Mouse (Mus musculus): ENCODE measurements around the gene Mnd1.

Mnd1 gene

GRCm38 (mm10) chr3:84090982-84091381 lies 64.6 kb downstream of the Mnd1 start:
- DNase-seq (ENCODE audit: low read depth, low spot score): no peak

GRCm38 (mm10) chr3:84086921-84087320 lies 68.7 kb downstream of the Mnd1 start:
- DNase-seq (ENCODE audit: low read depth, low spot score): no peak

GRCm38 (mm10) chr3:84086337-84086736 lies 69.2 kb downstream of the Mnd1 start:
- DNase-seq (ENCODE audit: low read depth, low spot score): no peak

GRCm38 (mm10) chr3:84085429-84085828 lies 70.2 kb downstream of the Mnd1 start:
- peak; percentile 27 for DNase-seq (ENCODE audit: low read depth, low spot score)

- no peak for DNase-seq (ENCODE audit: low read depth, low spot score)
Observed at GRCm38 (mm10) chr3:84081208-84081722, 74.3 kb downstream of the Mnd1 start.

- DNase-seq (ENCODE audit: low read depth, low spot score): no peak
Observed at GRCm38 (mm10) chr3:84080074-84080473, 75.5 kb downstream of the Mnd1 start.

- no peak for DNase-seq (ENCODE audit: low read depth, low spot score)
Observed at GRCm38 (mm10) chr3:84077505-84077904, 78.1 kb downstream of the Mnd1 start.

GRCm38 (mm10) chr3:84076543-84077332 lies 78.8 kb downstream of the Mnd1 start:
- no peak for DNase-seq (ENCODE audit: low read depth, low spot score)

GRCm38 (mm10) chr3:84075516-84075915 lies 80.1 kb downstream of the Mnd1 start:
- no peak for DNase-seq (ENCODE audit: low read depth, low spot score)

- DNase-seq (ENCODE audit: low read depth, low spot score): no peak
Observed at GRCm38 (mm10) chr3:84074777-84075176, 80.8 kb downstream of the Mnd1 start.

GRCm38 (mm10) chr3:84071641-84072040 lies 83.9 kb downstream of the Mnd1 start:
- no peak for DNase-seq (ENCODE audit: low read depth, low spot score)

- no peak for DNase-seq (ENCODE audit: low read depth, low spot score)
Observed at GRCm38 (mm10) chr3:84070811-84071210, 84.8 kb downstream of the Mnd1 start.

- DNase-seq (ENCODE audit: low read depth, low spot score): no peak
Observed at GRCm38 (mm10) chr3:84068831-84069709, 86.5 kb downstream of the Mnd1 start.

GRCm38 (mm10) chr3:84065825-84066224 lies 89.8 kb downstream of the Mnd1 start:
- no peak for DNase-seq (ENCODE audit: low read depth, low spot score)

GRCm38 (mm10) chr3:84063369-84063914 lies 92.1 kb downstream of the Mnd1 start:
- DNase-seq (ENCODE audit: low read depth, low spot score): no peak

- no peak for DNase-seq (ENCODE audit: low read depth, low spot score)
Observed at GRCm38 (mm10) chr3:84061523-84062453, 93.8 kb downstream of the Mnd1 start.

- no peak for DNase-seq (ENCODE audit: low read depth, low spot score)
Observed at GRCm38 (mm10) chr3:84060946-84061345, 94.6 kb downstream of the Mnd1 start.

- DNase-seq (ENCODE audit: low read depth, low spot score): no peak
Observed at GRCm38 (mm10) chr3:84060128-84060527, 95.5 kb downstream of the Mnd1 start.

GRCm38 (mm10) chr3:84059676-84060075 lies 95.9 kb downstream of the Mnd1 start:
- no peak for DNase-seq (ENCODE audit: low read depth, low spot score)

- DNase-seq (ENCODE audit: low read depth, low spot score): no peak
Observed at GRCm38 (mm10) chr3:84059261-84059660, 96.3 kb downstream of the Mnd1 start.

GRCm38 (mm10) chr3:84048729-84049175 lies 106.8 kb downstream of the Mnd1 start:
- no peak for DNase-seq (ENCODE audit: low read depth, low spot score)

Data from embryo, embryonic 11.5 days (tissue).